Mouse (Mus musculus): ENCODE data around the gene Sirpa. TPM values are rescaled to one million over a fixed set of nuclear protein-coding genes. Genes with fewer than 3 reads are reported as not detected.

Sirpa gene
- polyA plus RNA-seq, 1 experiment, result 93.9 TPM

DNA sequence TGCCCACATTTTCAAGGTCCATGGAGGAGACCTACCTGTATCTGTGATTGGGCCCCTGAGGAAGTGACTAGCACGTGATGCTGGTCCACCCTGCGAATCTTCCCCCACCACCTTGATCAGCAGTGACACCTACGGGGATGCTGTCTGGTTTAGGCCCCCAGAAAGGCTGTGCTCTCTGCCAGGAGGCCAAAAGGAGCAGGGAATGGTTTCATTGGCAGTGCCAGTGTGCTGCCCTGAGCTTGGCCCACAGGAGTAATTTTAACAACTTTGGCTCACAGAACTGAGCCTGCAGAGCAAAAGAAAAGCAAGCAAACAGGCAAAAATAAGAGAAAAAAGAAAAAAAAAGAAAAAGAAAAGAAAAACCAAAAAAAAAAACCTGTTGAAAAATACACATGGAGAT is 13.2 kb downstream of the Sirpa start:
- peaks cover 5% of the 10 kb centered on the region; the same call in 1 of the 2 replicates for H3K4me1 ChIP-seq (ENCODE audit: control insufficient read depth, insufficient read depth, low read length)
- WGBS, result 69% methylated on average over 3 of the region's 3 CpGs
- no peak overlapping the region for H3K27ac ChIP-seq (ENCODE audit: control insufficient read depth, insufficient read depth, low read depth, low read length, poor library complexity)
- TF ChIP-seq CTCF (IDR thresholded peaks at IDR 0.05; ENCODE audit: control insufficient read depth, insufficient read depth, low read length) (no peak), POLR2A (IDR thresholded peaks at IDR 0.05; ENCODE audit: borderline replicate concordance, control insufficient read depth, low read depth, low read length) (no peak)
- no peak overlapping the region for H3K4me3 ChIP-seq (replicated peaks; ENCODE audit: control insufficient read depth, low read depth, low read length)

DNA sequence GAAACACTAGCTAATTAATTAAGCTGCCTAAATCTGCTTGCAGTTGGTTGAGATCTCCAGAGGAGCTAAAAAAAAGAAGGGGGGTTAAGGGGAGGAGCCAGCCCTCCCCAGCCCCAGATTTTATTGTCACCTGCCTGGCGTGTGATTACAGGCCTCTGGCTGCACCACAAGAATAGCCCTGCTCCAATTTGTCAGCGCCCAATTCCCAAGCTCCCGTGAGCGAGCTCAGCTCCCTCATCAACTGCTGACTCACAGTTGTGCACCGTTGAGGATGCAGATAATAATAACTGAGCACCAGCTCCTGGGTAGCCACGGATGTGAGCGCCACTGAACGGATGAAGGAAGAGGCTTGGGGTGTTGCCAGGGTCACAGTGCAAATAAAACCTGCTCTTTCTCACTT is 13.6 kb downstream of the Sirpa start:
- 35% methylated on average over 8 of the region's 8 CpGs for WGBS
- no peak overlapping the region for H3K4me3 ChIP-seq (replicated peaks; ENCODE audit: control insufficient read depth, low read depth, low read length)
- peaks cover 1% of the 10 kb centered on the region; the same call in 1 of the 2 replicates for H3K4me1 ChIP-seq (ENCODE audit: control insufficient read depth, insufficient read depth, low read length)
- H3K27ac ChIP-seq (ENCODE audit: control insufficient read depth, insufficient read depth, low read depth, low read length, poor library complexity), result no peak overlapping the region; the same call in 1 of the 2 replicates
- TF ChIP-seq POLR2A (IDR thresholded peaks at IDR 0.05; ENCODE audit: borderline replicate concordance, control insufficient read depth, low read depth, low read length) (no peak), CTCF (IDR thresholded peaks at IDR 0.05; ENCODE audit: control insufficient read depth, insufficient read depth, low read length) (no peak)

DNA sequence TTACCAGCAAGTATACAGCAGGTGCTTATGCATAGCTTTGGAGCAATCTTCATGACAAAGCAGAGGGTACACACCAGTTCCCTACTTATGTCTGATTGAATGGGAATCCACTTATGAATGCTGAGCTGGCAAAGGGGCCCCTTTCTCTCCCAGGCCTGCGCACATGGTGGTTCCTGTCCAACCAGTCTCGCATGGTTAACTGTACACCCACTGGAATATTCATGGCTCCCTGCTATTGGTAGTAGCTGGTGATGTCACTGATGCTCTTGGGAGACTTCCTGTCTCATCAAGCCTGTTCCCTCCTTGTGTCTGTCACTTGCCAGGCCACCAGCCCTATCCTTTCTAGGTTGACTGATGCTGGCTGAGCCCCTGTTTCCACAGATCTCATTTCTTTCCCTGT is 14.3 kb downstream of the Sirpa start:
- no peak for TF ChIP-seq CTCF (IDR thresholded peaks at IDR 0.05; ENCODE audit: control insufficient read depth, insufficient read depth, low read length)
- TF ChIP-seq POLR2A (IDR thresholded peaks at IDR 0.05; ENCODE audit: borderline replicate concordance, control insufficient read depth, low read depth, low read length), result no peak
- Histone ChIP-seq H3K4me3 (replicated peaks; ENCODE audit: control insufficient read depth, low read depth, low read length) (no peak overlapping the region), H3K27ac (ENCODE audit: control insufficient read depth, insufficient read depth, low read depth, low read length, poor library complexity) (no peak overlapping the region), H3K4me1 (ENCODE audit: control insufficient read depth, insufficient read depth, low read length) (peaks cover 1% of the 10 kb centered on the region; the same call in 1 of the 2 replicates)
- 82% methylated on average over 2 of the region's 2 CpGs for WGBS

DNA sequence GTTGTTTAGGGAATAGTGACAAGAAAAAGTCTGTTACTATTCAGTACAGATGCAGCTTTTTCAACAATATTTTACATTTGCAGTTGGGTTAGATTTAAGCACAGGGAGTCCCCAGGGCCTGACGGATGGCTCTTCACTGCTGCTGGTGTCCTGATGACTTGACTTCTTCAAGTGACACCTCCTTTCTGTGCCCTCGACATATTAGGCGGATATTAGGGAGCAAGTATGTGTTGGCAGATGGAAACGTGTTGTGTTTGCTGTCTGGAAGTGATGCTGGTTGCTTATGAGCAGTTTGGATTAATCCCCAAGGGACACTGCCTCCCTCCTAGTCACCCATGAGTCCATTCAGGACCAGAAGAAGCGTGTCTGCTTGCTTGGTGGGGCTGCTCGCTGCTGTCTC is 21.3 kb downstream of the Sirpa start:
- Histone ChIP-seq H3K27ac (ENCODE audit: control insufficient read depth, insufficient read depth, low read depth, low read length, poor library complexity) (no peak overlapping the region), H3K4me1 (ENCODE audit: control insufficient read depth, insufficient read depth, low read length) (no peaks in the 10 kb centered on the region), H3K4me3 (replicated peaks; ENCODE audit: control insufficient read depth, low read depth, low read length) (no peak overlapping the region)
- WGBS, result 88% methylated on average over 6 of the region's 6 CpGs
- TF ChIP-seq POLR2A (IDR thresholded peaks at IDR 0.05; ENCODE audit: borderline replicate concordance, control insufficient read depth, low read depth, low read length), result no peak
- no peak for TF ChIP-seq CTCF (IDR thresholded peaks at IDR 0.05; ENCODE audit: control insufficient read depth, insufficient read depth, low read length)

DNA sequence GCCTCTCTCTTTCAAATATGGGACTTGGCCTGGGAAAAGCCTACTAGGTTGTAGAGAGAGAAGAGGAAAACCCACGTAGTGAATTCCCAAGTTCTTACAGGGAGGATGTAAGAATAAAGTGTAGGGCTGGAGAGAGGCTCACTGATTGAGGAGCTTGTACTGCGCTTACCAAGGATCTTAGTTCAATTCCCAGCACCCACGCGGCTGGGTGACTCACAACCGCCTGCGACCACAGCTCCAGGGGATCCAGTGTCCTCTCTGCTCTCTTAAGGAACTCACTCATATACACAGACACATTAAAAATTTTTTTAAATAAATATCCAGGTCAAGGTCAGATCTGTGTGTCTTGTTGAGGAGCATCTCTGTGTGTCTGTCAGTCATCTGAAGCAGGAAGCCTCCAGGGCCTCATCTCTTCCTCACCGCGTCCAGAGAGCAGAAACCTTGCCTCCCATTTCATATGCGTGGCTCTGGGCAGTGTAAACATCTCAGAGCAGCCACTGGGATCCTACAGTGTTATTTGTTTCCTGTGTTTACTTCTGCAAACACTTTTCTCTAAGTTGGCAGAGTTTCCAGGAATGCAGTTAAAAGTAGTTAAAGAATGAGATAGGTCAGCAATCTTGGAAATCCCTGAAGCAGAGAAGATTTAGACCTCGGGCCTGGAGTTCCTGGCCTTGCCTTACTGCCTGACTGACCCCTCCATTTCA is 22.0 kb downstream of the Sirpa start:
- 86% methylated on average over 10 of the region's 10 CpGs for WGBS
- no peaks in the 10 kb centered on the region for H3K4me1 ChIP-seq (ENCODE audit: control insufficient read depth, insufficient read depth, low read length)
- no peak overlapping the region for H3K27ac ChIP-seq (ENCODE audit: control insufficient read depth, insufficient read depth, low read depth, low read length, poor library complexity)
- TF ChIP-seq POLR2A (IDR thresholded peaks at IDR 0.05; ENCODE audit: borderline replicate concordance, control insufficient read depth, low read depth, low read length) (no peak), CTCF (IDR thresholded peaks at IDR 0.05; ENCODE audit: control insufficient read depth, insufficient read depth, low read length) (no peak)
- H3K4me3 ChIP-seq (replicated peaks; ENCODE audit: control insufficient read depth, low read depth, low read length), result no peak overlapping the region

DNA sequence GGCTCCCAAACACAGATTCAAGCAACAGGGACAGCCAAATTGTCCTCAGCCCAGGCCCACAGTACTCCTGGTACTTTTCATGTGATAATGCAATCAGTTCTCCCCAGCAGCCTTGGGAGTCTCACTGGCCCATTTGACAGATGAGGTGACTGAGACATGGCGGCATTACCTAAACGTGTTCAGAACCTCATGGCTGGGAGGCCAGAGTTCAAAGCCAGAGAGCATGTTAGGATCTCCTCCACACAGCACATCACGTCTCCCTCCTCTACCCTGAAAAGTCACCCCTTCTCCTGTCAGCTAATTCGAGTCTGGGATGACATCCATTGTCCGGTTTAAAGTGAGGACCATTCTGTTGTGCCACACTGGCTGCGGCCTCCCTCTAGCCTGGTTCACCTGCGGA is 27.5 kb downstream of the Sirpa start:
- WGBS, result 88% methylated on average over 7 of the region's 7 CpGs
- Histone ChIP-seq H3K4me1 (ENCODE audit: control insufficient read depth, insufficient read depth, low read length) (no peaks in the 10 kb centered on the region), H3K27ac (ENCODE audit: control insufficient read depth, insufficient read depth, low read depth, low read length, poor library complexity) (no peak overlapping the region), H3K4me3 (replicated peaks; ENCODE audit: control insufficient read depth, low read depth, low read length) (no peak overlapping the region)
- TF ChIP-seq POLR2A (IDR thresholded peaks at IDR 0.05; ENCODE audit: borderline replicate concordance, control insufficient read depth, low read depth, low read length) (no peak), CTCF (IDR thresholded peaks at IDR 0.05; ENCODE audit: control insufficient read depth, insufficient read depth, low read length) (no peak)

DNA sequence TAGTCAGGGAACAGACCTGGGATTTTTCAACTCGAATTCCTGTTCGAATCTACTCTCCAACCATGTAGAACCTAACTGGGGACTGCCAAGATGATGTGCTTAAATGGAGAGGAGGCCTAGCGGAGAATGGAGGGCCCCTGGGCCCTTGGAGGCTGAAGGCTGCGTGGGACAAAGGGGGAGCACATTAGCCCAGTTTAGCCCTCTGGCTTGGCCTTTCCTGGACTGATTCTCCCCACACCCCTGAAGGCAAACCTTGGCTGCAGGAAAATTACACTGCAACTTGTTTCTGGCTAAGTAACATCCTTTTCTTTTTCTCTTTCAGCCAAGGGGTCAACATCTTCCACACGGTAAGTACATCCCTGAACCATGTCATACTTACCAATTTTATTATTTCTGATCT is 28.2 kb downstream of the Sirpa start:
- H3K4me3 ChIP-seq (replicated peaks; ENCODE audit: control insufficient read depth, low read depth, low read length), result no peak overlapping the region
- WGBS, result 86% methylated on average over 5 of the region's 5 CpGs
- no peak overlapping the region for H3K27ac ChIP-seq (ENCODE audit: control insufficient read depth, insufficient read depth, low read depth, low read length, poor library complexity)
- H3K4me1 ChIP-seq (ENCODE audit: control insufficient read depth, insufficient read depth, low read length), result no peaks in the 10 kb centered on the region
- TF ChIP-seq POLR2A (IDR thresholded peaks at IDR 0.05; ENCODE audit: borderline replicate concordance, control insufficient read depth, low read depth, low read length) (no peak), CTCF (IDR thresholded peaks at IDR 0.05; ENCODE audit: control insufficient read depth, insufficient read depth, low read length) (no peak)

DNA sequence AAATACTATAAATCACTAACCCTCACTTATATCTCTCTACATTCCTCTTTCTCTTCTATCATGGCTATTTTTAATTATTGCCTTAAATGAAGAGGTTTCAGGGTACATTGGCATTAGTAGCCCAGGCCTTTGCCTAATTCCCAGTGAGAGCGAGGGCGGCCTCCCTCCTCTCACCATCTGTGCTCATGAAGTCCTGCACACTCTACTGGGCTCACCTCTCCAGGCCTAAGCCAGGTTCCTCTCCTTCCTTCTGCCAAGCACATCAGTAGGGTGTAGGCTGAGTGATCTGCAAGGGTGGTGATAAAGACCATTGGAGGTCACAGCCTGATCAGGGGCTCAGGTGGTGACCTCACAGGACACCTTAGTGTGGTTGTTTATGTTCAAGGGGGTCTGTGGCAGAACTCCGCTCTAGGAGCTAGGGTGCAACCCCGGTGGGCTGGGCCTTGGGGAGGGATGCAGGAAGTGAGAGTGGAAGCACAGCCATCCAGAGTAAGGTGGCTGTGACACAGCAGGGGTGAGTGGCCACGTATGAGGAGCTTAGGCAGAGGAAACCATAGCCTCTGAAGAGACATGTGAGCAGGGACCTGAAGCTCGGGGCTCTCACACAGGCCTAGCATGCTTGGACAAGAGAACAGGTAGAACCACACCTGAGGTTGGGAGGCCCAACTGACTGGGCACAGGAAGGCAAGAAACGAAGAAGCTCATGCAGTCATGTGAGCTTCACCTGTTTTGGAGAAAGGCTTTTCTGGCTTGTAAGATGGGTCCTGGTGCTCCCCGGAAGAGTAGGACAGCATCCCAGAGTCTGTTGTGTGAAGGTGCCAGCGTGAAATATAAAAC is 29.2 kb downstream of the Sirpa start:
- Histone ChIP-seq H3K27ac (ENCODE audit: control insufficient read depth, insufficient read depth, low read depth, low read length, poor library complexity) (no peak overlapping the region), H3K4me3 (replicated peaks; ENCODE audit: control insufficient read depth, low read depth, low read length) (no peak overlapping the region), H3K4me1 (ENCODE audit: control insufficient read depth, insufficient read depth, low read length) (no peaks in the 10 kb centered on the region)
- TF ChIP-seq POLR2A (IDR thresholded peaks at IDR 0.05; ENCODE audit: borderline replicate concordance, control insufficient read depth, low read depth, low read length), result no peak
- TF ChIP-seq CTCF (IDR thresholded peaks at IDR 0.05; ENCODE audit: control insufficient read depth, insufficient read depth, low read length), result no peak
- 68% methylated on average over 9 of the region's 9 CpGs for WGBS
